Mouse (Mus musculus): ENCODE data around the gene Gmfb. TPM values are rescaled to one million over a fixed set of nuclear protein-coding genes. Genes with fewer than 3 reads are reported as not detected.
"Not testable (repeated sequence)": the region's sequence is repeated elsewhere in the genome, so short reads cannot be mapped to it uniquely, and the experiment has no call there.

Gmfb gene
- polyA plus RNA-seq (2017; shearing (Covaris generic)): 10 to 100 TPM; 94.7 to 96.2 TPM

GRCm38 (mm10) chr14:46821873-46822716 is at the start of gene Gmfb:
TSS of gene Gmfb (minus strand) at chr14:46822242.
- ATAC-seq: peak; percentile 90

GRCm38 (mm10) chr14:46862922-46863321 is 40.9 kb upstream of the Gmfb start:
- no peak for ATAC-seq

- no peak for ATAC-seq
Observed at GRCm38 (mm10) chr14:46853677-46854076, 31.6 kb upstream of the Gmfb start.

- no peak for ATAC-seq
Observed at GRCm38 (mm10) chr14:46849769-46850168, 27.7 kb upstream of the Gmfb start.

GRCm38 (mm10) chr14:46848736-46849135 is 26.7 kb upstream of the Gmfb start:
- ATAC-seq: no peak

- no peak for ATAC-seq
Observed at GRCm38 (mm10) chr14:46848063-46848590, 26.1 kb upstream of the Gmfb start.

- no peak for ATAC-seq
Observed at GRCm38 (mm10) chr14:46845706-46846105, 23.7 kb upstream of the Gmfb start.

GRCm38 (mm10) chr14:46839326-46839725 is 17.3 kb upstream of the Gmfb start:
- ATAC-seq: no peak

GRCm38 (mm10) chr14:46832354-46833272 is 10.6 kb upstream of the Gmfb start:
- ATAC-seq: peak; percentile 14

GRCm38 (mm10) chr14:46831837-46832333 is 9.8 kb upstream of the Gmfb start, which contains the start of gene Cgrrf1:
TSS of gene Cgrrf1 (plus strand) at chr14:46832125.
- peak; percentile 97 for ATAC-seq

GRCm38 (mm10) chr14:46831295-46831694 is 9.3 kb upstream of the Gmfb start:
- peak; percentile 53 for ATAC-seq

GRCm38 (mm10) chr14:46827430-46827829 is 5.4 kb upstream of the Gmfb start:
- ATAC-seq: no peak

GRCm38 (mm10) chr14:46823996-46824395 is 2.0 kb upstream of the Gmfb start:
- no peak for ATAC-seq

GRCm38 (mm10) chr14:46821271-46821872 is 670 bp downstream of the Gmfb start:
- ATAC-seq: peak; percentile 30

- ATAC-seq: not testable (repeated sequence)
Observed at GRCm38 (mm10) chr14:46819961-46820360, 2.1 kb downstream of the Gmfb start.

- peak; percentile 25 for ATAC-seq
Observed at GRCm38 (mm10) chr14:46818743-46819142, 3.3 kb downstream of the Gmfb start.

GRCm38 (mm10) chr14:46816916-46817622 is 5.0 kb downstream of the Gmfb start:
- ATAC-seq: no peak

GRCm38 (mm10) chr14:46815640-46816039 is 6.4 kb downstream of the Gmfb start:
- no peak for ATAC-seq

- no peak for ATAC-seq
Observed at GRCm38 (mm10) chr14:46807927-46808326, 14.1 kb downstream of the Gmfb start.

- no peak for ATAC-seq
Observed at GRCm38 (mm10) chr14:46806186-46806585, 15.9 kb downstream of the Gmfb start.

GRCm38 (mm10) chr14:46803791-46804190 is 18.3 kb downstream of the Gmfb start:
- ATAC-seq: no peak

- no peak for ATAC-seq
Observed at GRCm38 (mm10) chr14:46803259-46803658, 18.8 kb downstream of the Gmfb start.

Data from CD4-positive, CD25-positive, alpha-beta regulatory T cell, adult 4 months (primary cell).